Mouse (Mus musculus): ENCODE results near the gene Mtcl1. TPM values are rescaled to one million over a fixed set of nuclear protein-coding genes. Genes with fewer than 3 reads are reported as not detected.

Mtcl1 gene
- polyA plus RNA-seq, 1 experiment from 2014 or later: 1.7 TPM

DNA sequence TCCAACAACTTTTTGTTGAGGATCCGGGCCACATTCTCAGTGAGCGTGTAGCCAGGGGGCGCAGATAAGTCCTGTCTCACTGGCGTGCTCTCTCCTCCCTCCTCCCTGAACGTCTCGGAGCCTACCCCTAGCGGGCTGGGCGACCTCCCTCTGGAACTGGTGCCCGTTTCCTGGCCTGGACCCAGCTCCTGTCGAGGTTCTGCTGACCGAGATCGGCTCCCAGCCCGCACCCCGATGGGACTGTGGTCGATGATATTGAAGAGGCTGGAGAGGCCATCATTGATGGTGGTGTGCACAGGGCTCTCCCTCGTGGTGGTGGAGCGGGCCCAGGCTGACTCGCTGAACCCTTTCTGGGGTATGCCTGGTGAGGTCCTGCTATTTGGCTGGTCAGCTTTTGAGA lies 106.6 kb downstream of the Mtcl1 start:
- Histone ChIP-seq H3K9ac (ENCODE audit: low read depth, low read length) (no peak overlapping the region), H3K36me3 (ENCODE audit: control insufficient read depth, insufficient read depth, low read length) (no peaks in the 10 kb centered on the region), H3K27ac (ENCODE audit: low read depth, low read length) (no peak overlapping the region), H3K9me3 (ENCODE audit: control insufficient read depth, low read length) (no peaks in the 10 kb centered on the region), H3K4me1 (replicated peaks; ENCODE audit: control insufficient read depth, insufficient read depth, low read length) (no peaks in the 10 kb centered on the region), H3K4me3 (ENCODE audit: low read depth, low read length) (no peak overlapping the region), H3K27me3 (replicated peaks; ENCODE audit: control insufficient read depth, insufficient read depth, low read length) (no peaks in the 10 kb centered on the region), H3K4me2 (no peak overlapping the region)
- no peak for DNase-seq (ENCODE audit: low spot score)
- 85% methylated on average over 18 of the region's 18 CpGs for WGBS
- ATAC-seq (replicated peaks; ENCODE audit: low FRiP score): no peak

DNA sequence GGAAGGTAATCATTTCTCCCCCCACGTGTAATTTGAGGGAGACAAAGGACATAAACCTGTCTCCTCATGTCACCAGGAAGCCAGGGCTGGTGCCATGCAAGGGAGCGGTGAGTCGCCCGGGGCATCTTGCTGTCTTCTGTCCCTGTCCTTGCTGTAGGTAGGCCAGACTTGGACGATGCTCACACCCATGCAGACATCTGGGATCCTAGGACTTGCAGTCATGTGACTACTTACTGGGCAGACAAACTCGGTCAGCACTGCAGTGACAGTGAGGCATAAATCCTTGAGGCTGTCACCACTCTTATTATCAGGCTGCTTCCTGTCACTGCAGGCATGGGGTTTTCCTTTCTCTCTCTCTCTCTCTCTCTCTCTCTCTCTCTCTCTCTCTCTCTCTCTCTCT lies 107.9 kb downstream of the Mtcl1 start:
- 77% methylated on average over 6 of the region's 6 CpGs for WGBS
- H3K36me3 ChIP-seq (ENCODE audit: control insufficient read depth, insufficient read depth, low read length): no peaks in the 10 kb centered on the region
- no peak overlapping the region for H3K27ac ChIP-seq (ENCODE audit: low read depth, low read length)
- no peaks in the 10 kb centered on the region for H3K27me3 ChIP-seq (replicated peaks; ENCODE audit: control insufficient read depth, insufficient read depth, low read length)
- no peak overlapping the region for H3K9ac ChIP-seq (ENCODE audit: low read depth, low read length)
- no peaks in the 10 kb centered on the region for H3K9me3 ChIP-seq (ENCODE audit: control insufficient read depth, low read length)
- H3K4me3 ChIP-seq (ENCODE audit: low read depth, low read length): no peak overlapping the region
- no peak for ATAC-seq (replicated peaks; ENCODE audit: low FRiP score)
- no peak overlapping the region for H3K4me2 ChIP-seq
- DNase-seq (ENCODE audit: low spot score): no peak
- H3K4me1 ChIP-seq (replicated peaks; ENCODE audit: control insufficient read depth, insufficient read depth, low read length): no peaks in the 10 kb centered on the region

DNA sequence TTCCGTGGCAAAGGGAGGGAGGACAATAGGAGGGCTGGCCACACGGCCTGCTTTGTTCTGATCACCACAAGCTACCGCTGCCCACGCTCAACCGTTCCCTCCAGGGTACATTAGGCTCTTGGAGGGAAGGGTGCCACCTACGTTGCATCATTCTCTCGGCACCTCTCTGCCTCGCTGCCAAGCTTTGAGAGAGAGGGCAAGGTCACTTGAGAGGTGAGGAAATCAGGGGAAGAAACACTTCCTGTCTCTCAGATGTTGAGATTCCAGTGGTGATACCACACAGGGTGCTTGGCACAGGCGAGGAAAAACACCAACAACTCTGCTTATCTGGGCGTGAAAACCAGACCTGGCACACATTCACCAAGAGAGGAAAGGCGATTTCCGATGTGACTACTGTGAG lies 108.8 kb downstream of the Mtcl1 start:
- no peak for DNase-seq (ENCODE audit: low spot score)
- Histone ChIP-seq H3K9me3 (ENCODE audit: control insufficient read depth, low read length) (no peaks in the 10 kb centered on the region), H3K36me3 (ENCODE audit: control insufficient read depth, insufficient read depth, low read length) (no peaks in the 10 kb centered on the region), H3K4me3 (ENCODE audit: low read depth, low read length) (no peak overlapping the region), H3K4me1 (replicated peaks; ENCODE audit: control insufficient read depth, insufficient read depth, low read length) (no peaks in the 10 kb centered on the region), H3K27me3 (replicated peaks; ENCODE audit: control insufficient read depth, insufficient read depth, low read length) (no peaks in the 10 kb centered on the region), H3K27ac (ENCODE audit: low read depth, low read length) (no peak overlapping the region), H3K9ac (ENCODE audit: low read depth, low read length) (no peak overlapping the region), H3K4me2 (no peak overlapping the region)
- 68% methylated on average over 12 of the region's 12 CpGs for WGBS
- no peak for ATAC-seq (replicated peaks; ENCODE audit: low FRiP score)

DNA sequence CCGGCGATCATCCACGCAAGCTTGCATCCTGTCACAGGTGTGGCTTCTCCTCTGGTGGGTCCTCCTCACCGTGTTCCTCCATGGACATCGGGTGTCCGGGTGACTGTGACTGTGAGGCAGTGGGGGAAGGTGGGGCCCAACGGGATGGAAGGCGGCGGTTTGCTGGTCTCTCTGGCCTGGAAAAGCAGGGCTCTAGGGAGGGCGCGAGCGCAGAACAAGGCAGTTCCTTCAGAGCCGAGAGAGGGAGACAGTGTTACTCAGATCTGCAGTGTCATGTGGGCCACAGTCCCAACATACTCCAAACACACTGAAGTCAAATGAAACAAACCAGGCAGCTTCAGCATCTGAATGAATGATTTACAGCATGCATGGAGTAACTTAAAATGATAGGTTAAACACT lies 111.6 kb downstream of the Mtcl1 start:
- 89% methylated on average over 13 of the region's 13 CpGs for WGBS
- ATAC-seq (replicated peaks; ENCODE audit: low FRiP score) (no peak), DNase-seq (ENCODE audit: low spot score) (no peak)
- Histone ChIP-seq H3K4me1 (replicated peaks; ENCODE audit: control insufficient read depth, insufficient read depth, low read length) (no peaks in the 10 kb centered on the region), H3K9me3 (ENCODE audit: control insufficient read depth, low read length) (no peaks in the 10 kb centered on the region), H3K36me3 (ENCODE audit: control insufficient read depth, insufficient read depth, low read length) (no peaks in the 10 kb centered on the region), H3K9ac (ENCODE audit: low read depth, low read length) (no peak overlapping the region), H3K27me3 (replicated peaks; ENCODE audit: control insufficient read depth, insufficient read depth, low read length) (no peaks in the 10 kb centered on the region), H3K27ac (ENCODE audit: low read depth, low read length) (no peak overlapping the region), H3K4me2 (no peak overlapping the region), H3K4me3 (ENCODE audit: low read depth, low read length) (no peak overlapping the region)

DNA sequence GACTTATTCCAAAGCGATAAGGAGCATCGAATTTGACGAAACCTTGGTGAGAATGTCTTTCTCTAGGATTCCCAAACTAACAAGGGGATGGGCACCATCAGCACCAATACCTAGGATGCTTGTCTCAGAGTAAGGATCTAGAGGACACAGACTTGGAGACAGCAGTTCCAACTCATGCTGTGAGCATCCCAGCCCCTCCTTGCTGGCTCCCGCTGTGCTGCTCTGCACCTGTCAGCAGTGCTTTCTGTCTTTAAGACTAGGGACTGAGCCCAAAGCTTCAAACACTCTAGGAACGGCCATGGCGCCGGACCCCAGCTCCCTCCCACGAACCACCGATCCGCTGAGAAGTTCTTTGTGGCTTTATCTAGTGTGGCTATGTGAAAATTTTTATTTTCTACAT lies 114.0 kb downstream of the Mtcl1 start:
- WGBS: 91% methylated on average over 10 of the region's 10 CpGs
- H3K9me3 ChIP-seq (ENCODE audit: control insufficient read depth, low read length): no peaks in the 10 kb centered on the region
- no peaks in the 10 kb centered on the region for H3K27me3 ChIP-seq (replicated peaks; ENCODE audit: control insufficient read depth, insufficient read depth, low read length)
- H3K4me3 ChIP-seq (ENCODE audit: low read depth, low read length): no peak overlapping the region
- no peaks in the 10 kb centered on the region for H3K4me1 ChIP-seq (replicated peaks; ENCODE audit: control insufficient read depth, insufficient read depth, low read length)
- ATAC-seq (replicated peaks; ENCODE audit: low FRiP score) (no peak), DNase-seq (ENCODE audit: low spot score) (no peak)
- no peak overlapping the region for H3K4me2 ChIP-seq
- no peak overlapping the region for H3K27ac ChIP-seq (ENCODE audit: low read depth, low read length)
- H3K9ac ChIP-seq (ENCODE audit: low read depth, low read length): no peak overlapping the region
- no peaks in the 10 kb centered on the region for H3K36me3 ChIP-seq (ENCODE audit: control insufficient read depth, insufficient read depth, low read length)

DNA sequence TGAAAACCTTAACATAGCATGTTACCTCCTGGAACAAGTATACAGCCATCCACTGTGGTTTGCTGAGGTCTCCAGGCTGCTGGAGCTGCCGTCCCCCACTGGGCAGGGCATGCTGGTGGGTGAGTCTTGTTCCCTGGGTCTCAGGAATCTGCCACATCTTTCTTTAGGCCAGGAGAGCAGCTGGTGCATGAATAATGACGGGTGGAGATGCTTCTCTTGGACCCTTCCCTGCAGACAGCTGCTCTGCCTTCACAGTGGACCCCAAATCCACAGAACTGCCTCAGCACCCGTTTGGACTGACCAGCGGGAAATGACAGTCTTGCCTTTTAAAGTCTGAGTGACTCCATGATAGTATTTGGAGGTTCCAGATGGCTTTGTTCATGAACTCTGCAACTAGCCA lies 114.7 kb downstream of the Mtcl1 start:
- Histone ChIP-seq H3K4me3 (ENCODE audit: low read depth, low read length) (no peak overlapping the region), H3K4me2 (no peak overlapping the region), H3K4me1 (replicated peaks; ENCODE audit: control insufficient read depth, insufficient read depth, low read length) (no peaks in the 10 kb centered on the region), H3K9ac (ENCODE audit: low read depth, low read length) (no peak overlapping the region), H3K27me3 (replicated peaks; ENCODE audit: control insufficient read depth, insufficient read depth, low read length) (no peaks in the 10 kb centered on the region), H3K36me3 (ENCODE audit: control insufficient read depth, insufficient read depth, low read length) (no peaks in the 10 kb centered on the region), H3K27ac (ENCODE audit: low read depth, low read length) (no peak overlapping the region), H3K9me3 (ENCODE audit: control insufficient read depth, low read length) (no peaks in the 10 kb centered on the region)
- 69% methylated on average over 4 of the region's 4 CpGs for WGBS
- ATAC-seq (replicated peaks; ENCODE audit: low FRiP score): no peak
- no peak for DNase-seq (ENCODE audit: low spot score)

DNA sequence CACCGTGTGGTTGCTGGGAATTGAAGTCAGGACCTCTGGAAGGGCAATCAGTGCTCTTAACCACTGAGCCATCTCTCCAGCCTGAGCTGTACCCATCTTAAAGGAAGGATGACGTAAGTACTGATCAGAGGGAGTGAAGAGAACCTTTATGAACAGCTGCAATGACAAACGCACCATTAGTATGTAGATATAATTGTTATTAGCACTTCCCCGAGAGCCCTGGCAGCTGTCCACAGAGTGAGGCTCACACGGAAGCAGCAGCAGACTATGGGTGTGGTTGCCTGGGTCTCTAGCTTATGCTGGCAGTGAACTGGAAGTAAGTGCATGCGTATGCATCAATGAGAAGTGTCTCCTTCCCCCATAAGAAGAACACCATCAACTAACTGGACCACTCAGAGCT lies 118.3 kb downstream of the Mtcl1 start:
- DNase-seq (ENCODE audit: low spot score) (no peak), ATAC-seq (replicated peaks; ENCODE audit: low FRiP score) (no peak)
- Histone ChIP-seq H3K4me2 (no peak overlapping the region), H3K9ac (ENCODE audit: low read depth, low read length) (no peak overlapping the region), H3K27ac (ENCODE audit: low read depth, low read length) (no peak overlapping the region), H3K4me1 (replicated peaks; ENCODE audit: control insufficient read depth, insufficient read depth, low read length) (no peaks in the 10 kb centered on the region), H3K4me3 (ENCODE audit: low read depth, low read length) (no peak overlapping the region), H3K36me3 (ENCODE audit: control insufficient read depth, insufficient read depth, low read length) (no peaks in the 10 kb centered on the region), H3K27me3 (replicated peaks; ENCODE audit: control insufficient read depth, insufficient read depth, low read length) (no peaks in the 10 kb centered on the region), H3K9me3 (ENCODE audit: control insufficient read depth, low read length) (no peaks in the 10 kb centered on the region)
- WGBS: 78% methylated on average over 6 of the region's 6 CpGs

DNA sequence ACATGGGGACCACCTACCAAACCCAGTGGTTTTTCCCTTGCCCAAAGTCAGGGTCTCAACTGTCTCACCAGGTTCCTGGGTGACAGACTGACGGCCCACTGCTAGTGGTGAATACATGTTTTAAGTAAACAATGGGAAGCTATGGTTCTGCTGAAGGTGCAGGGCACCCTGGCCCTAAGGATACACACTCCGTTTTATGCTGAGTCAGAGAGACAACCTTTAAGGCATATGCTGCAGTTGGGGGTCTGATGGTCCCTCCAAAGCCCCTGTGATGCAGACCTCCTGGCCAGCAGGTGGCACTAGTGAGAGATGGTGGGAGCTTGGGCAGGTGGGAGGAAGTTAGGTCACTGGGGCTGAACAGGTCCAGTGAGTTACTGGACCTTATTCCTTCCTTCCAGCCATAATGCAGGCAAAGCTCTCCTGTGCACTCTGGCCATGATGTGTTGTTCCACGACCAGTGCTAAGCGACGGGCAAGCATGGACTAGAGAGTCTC lies 123.0 kb downstream of the Mtcl1 start:
- WGBS: 90% methylated on average over 5 of the region's 5 CpGs
- no peaks in the 10 kb centered on the region for H3K4me1 ChIP-seq (replicated peaks; ENCODE audit: control insufficient read depth, insufficient read depth, low read length)
- H3K4me3 ChIP-seq (ENCODE audit: low read depth, low read length): no peak overlapping the region
- DNase-seq (ENCODE audit: low spot score) (no peak), ATAC-seq (replicated peaks; ENCODE audit: low FRiP score) (no peak)
- H3K9ac ChIP-seq (ENCODE audit: low read depth, low read length): no peak overlapping the region
- H3K27me3 ChIP-seq (replicated peaks; ENCODE audit: control insufficient read depth, insufficient read depth, low read length): no peaks in the 10 kb centered on the region
- no peak overlapping the region for H3K27ac ChIP-seq (ENCODE audit: low read depth, low read length)
- H3K36me3 ChIP-seq (ENCODE audit: control insufficient read depth, insufficient read depth, low read length): no peaks in the 10 kb centered on the region
- H3K9me3 ChIP-seq (ENCODE audit: control insufficient read depth, low read length): no peaks in the 10 kb centered on the region
- H3K4me2 ChIP-seq: no peak overlapping the region

DNA sequence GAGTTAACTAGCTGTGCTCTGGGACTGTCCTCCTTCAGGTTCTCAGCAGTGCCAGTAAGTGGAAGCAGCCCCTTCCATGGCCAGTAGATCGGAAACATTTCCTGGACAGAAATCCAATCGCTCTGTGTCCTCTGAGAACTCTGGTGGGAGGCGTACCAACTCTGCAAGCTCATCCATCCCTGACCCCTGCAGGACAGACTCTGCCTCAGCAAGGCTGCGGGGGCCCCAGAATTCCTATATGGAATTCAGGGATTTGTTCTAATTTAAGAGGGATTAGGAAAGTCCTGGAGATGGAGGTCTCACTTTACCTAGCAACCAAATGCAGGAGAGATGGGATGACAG lies 123.4 kb downstream of the Mtcl1 start:
- Histone ChIP-seq H3K4me2 (no peak overlapping the region), H3K4me3 (ENCODE audit: low read depth, low read length) (no peak overlapping the region), H3K36me3 (ENCODE audit: control insufficient read depth, insufficient read depth, low read length) (no peaks in the 10 kb centered on the region), H3K9ac (ENCODE audit: low read depth, low read length) (no peak overlapping the region), H3K27me3 (replicated peaks; ENCODE audit: control insufficient read depth, insufficient read depth, low read length) (no peaks in the 10 kb centered on the region), H3K4me1 (replicated peaks; ENCODE audit: control insufficient read depth, insufficient read depth, low read length) (no peaks in the 10 kb centered on the region), H3K9me3 (ENCODE audit: control insufficient read depth, low read length) (no peaks in the 10 kb centered on the region), H3K27ac (ENCODE audit: low read depth, low read length) (no peak overlapping the region)
- WGBS: 71% methylated on average over 4 of the region's 4 CpGs
- ATAC-seq (replicated peaks; ENCODE audit: low FRiP score) (no peak), DNase-seq (ENCODE audit: low spot score) (no peak)
